Mouse (Mus musculus) C3H10T1/2 (cell line): ENCODE results near the gene Lpin3. TPM values are rescaled to one million over a fixed set of nuclear protein-coding genes. Genes with fewer than 3 reads are reported as not detected.

Experiments used
- polyA plus RNA-seq, 2 experiments: library from polyadenylated mRNA; unstranded; fragments of >200 nt; fragmentation: generic; extraction: Trizol; gene quantifications; one replicate each; pipeline ENCODE4 v1.2.1; 2012; ENCODE audit warnings: missing spikeins in 2 of 2

Gene Lpin3
- 1 to 10 TPM in 1 of 2 experiments, under 1 TPM in 1; 0.81 to 1.0 TPM for polyA plus RNA-seq

GRCm38 (mm10) chr2:160880453-160881195 lies at the start of gene Lpin3:
Gene Lpin3 (plus strand): TSS chr2:160880670.

GRCm38 (mm10) chr2:160872890-160873382 lies 7.5 kb upstream of the Lpin3 start, which contains the start of gene Zhx3:
Gene Zhx3 (minus strand): TSS chr2:160872998.

GRCm38 (mm10) chr2:160912231-160912671 lies 31.8 kb downstream of the Lpin3 start, which contains the start of gene Emilin3:
Gene Emilin3 (minus strand): TSS chr2:160912328.

Other genes starting within 250 kb of the Lpin3 start
- gene Top1, start 234.8 kb upstream of the Lpin3 start, polyA plus RNA-seq, result 10 to 100 TPM in 1 of 2 experiments, 1 to 10 TPM in 1; 3.3 to 16.7 TPM
- 10 to 100 TPM; 11.8 to 40.1 TPM for gene Plcg1, start 149.4 kb upstream of the Lpin3 start, polyA plus RNA-seq
- gene Zhx3, start 7.7 kb upstream of the Lpin3 start, polyA plus RNA-seq, result 1 to 10 TPM in 1 of 2 experiments, under 1 TPM in 1; 0.70 to 8.3 TPM
- under 1 TPM in 1 of 2 experiments, not detected in 1; 0.01 TPM for gene Emilin3, start 31.7 kb downstream of the Lpin3 start, polyA plus RNA-seq
- 1 to 10 TPM in 1 of 2 experiments, under 1 TPM in 1; 0.96 to 6.7 TPM for gene Chd6, start 228.4 kb downstream of the Lpin3 start, polyA plus RNA-seq